Mouse (Mus musculus) kidney, postnatal 36 days (tissue): ENCODE results near the gene Ercc1.

ENCODE experiments used
- DNase-seq, 2 experiments: peaks; one replicate each; pipeline ENCODE4 v3.0.0; 2021 to 2022; ENCODE audit warnings: mixed read lengths in 2 of 2

Ercc1 gene

DNA sequence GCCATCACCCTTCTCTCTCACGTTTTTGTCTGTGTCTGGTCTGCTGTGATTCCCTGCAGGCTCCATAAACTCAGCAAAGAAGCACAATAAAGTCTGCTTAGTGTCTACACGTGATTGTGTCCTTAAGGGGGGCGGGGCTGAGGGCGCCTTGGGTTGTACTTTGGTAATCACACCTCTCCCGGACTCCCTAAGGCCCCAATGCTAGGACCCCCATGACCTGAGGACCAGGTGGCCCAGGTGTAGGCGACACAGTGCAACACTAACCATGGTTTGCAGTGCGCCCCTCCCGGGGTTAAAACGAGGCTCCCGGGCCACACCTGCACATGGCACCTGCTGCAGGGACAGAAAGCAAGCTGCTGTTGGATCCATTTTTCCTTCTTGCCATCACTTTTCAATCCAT is 3.3 kb upstream of the Ercc1 start:
- no peak for DNase-seq

DNA sequence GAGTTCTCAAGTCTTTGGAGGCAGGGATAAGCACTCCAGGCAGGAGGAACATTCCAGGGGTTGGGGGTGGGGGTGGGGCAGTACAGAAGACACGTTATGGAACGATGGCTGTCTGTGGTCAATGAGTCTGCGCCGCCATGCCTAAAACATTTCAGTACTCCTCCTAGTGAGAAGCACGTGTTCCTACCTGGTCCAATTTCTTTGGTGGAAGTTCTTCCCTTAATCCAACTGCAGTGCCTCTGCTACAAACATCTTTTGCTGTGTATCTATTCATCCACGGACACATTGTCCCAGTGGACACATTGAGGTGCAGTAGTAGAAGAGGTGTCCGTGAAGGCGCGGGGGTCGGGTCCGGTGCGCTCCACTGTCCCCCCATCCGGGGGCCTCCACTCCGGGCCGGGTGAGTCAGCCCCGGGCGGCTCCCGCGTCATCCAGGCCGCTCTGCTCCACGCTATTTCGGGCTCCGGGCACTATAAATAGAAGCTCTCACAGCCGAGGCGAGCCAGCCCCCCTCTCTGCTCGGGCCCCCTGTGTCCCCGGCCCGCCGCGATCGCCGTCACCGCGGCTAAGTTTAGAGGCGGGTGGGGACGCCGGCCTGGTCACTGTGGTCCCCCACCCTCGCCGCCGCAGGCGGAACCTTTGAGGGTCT is 2.7 kb upstream of the Ercc1 start:
- DNase-seq = no peak

DNA sequence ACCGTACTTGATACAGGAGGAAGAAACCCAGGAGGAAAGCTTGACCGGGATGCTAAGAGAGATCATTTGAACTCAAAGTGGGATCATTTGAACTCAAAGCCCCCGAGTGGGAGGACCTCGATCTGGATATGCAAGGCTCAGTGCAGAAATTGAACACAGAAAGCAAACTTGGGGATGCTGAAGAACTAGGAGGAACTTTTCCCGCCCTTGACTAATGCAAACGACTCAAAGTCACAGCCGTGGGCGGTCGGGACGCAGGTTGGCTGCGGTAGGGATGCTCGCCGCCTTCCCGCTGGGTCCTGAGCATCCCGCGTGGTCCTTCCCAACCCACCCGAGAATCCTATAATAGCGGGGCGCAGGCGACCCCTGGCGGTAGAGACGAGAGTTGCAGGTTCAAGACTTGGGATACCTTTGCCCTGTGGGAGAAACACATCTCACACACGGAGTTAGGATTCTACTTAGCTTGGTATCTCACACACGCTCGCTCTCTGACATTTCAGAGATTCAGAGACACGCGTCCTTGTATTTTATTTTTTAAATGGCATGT is 2.0 kb upstream of the Ercc1 start:
- DNase-seq = peak; percentile 83 to 92

DNA sequence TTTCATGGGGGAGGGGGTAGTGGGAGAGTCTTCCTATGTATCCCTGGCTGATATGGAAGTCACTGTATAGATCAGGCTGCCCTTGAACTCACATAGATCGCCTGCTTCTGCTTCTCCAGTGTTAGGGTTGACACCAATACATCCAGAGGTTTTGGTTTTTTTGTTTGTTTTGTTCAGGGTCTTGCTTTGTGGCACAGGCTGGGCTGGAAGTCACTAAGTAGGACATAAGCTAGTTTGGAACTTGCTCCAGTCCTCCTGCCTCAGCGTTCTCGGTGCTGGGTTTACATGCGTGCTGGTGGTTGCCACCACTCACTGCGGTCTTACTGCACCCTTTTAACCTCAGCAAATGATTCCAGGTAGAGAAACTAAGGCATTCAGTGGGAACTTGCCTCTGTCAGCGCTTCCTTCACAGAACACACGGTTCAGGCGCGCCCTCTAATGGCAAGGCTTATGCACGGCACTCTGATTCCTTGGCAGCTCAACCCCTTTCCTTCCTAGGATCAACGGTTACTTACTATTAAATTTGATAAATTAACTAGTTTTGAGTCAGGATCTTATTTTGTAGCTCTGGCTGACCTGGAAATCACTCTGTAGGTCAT is 1.3 kb upstream of the Ercc1 start:
- DNase-seq = peak; percentile 74 to 85

DNA sequence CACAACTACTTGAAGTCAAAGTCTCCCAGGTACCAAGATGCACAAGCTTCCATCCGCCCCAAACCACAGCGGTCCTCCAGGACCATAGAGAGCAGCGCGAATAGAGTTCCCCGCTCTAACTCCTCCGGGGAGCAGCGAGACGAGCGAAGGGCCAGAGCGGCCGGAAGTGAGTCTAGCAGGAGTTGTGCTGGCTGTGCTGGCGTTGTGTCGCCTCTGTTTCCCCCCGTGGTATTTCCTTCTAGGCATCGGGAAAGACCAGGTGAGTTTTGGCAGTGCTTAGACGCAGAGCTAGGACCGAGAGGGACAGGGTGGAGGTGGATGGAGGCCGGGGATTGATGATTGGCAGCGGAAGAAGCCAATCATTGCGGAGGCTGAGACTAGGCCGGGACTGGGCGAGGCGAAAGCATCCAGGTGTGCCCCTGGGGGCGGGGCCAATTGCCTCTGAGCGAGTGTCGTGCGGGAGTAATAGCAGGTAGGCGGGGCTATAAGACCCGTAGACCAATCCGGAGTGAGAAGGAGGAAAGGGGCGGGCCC is 427 bp downstream of the Ercc1 start:
- DNase-seq = peak; percentile 99

DNA sequence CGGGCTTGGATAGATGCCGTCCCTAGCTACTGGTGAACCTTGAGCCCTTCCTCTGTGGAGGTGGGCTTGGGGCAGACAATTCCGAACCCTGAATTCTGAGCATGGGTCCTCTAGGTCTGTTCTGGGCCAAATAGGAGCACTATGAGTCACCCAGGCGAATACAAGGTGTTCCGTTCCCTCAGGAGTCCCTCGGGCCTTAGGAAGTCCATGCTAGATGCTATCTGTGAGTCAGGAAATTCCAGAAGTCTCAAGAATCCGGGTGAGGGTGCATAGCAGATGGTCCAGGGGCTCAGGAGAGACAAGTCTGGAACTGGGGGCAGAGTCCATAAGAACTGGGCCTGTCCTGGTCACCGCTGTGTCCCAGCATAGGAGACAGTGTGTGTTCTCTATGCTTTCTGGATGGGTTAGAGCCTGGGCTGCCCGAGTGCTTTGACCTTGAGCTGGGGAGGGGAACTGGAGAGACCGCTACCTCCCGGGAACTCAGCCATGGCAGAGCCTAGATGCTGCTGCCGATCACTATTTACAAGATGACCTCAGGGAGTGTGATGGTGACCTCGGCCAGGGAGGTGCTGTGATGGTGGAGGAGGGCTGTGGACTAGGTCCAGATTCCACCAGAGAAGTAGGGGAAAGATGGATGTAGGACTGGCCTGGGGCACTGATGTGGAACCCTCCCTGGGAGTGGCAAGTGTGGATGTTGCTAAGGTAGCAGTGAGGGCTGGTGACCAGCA is 4.8 kb downstream of the Ercc1 start:
- peak in 1 of 2 experiments; percentile 16 for DNase-seq

DNA sequence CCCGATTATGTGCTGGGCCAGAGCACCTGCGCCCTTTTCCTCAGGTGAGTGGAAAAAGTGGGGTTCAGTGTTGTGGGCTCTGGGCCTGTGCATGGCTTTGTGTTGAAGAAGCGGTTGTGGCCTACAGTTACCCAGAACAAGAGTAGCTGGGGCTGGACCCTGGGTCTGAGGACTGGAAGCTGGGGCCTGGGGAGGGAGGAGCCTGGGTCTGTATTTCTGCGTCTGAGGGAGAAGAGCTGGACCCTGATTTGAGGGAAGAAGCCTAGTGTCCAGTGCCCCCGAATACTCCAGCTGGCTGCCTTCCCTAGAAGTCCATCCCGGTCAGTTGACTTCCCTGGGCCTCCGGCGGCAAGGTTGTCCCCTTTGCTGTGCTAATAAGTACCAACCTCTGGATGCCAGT is 5.6 kb downstream of the Ercc1 start:
- DNase-seq = no peak

DNA sequence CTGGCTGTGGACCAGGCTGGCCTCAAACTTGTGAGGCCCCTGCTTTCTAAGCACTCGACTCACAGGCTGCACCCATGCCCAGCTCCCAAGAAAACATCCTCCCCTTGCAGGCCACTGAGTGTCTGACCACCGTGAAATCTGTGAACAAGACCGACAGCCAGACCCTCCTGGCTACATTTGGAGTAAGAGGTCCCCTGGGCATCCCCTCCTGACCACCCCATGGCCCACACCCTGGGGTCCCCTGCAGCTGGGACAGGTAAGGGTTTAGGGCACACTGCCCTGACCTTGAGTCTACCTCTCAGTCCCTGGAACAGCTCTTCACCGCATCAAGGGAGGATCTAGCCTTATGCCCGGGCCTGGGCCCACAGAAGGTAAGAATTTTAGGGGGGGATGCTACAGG is 10.4 kb downstream of the Ercc1 start:
- no peak for DNase-seq

DNA sequence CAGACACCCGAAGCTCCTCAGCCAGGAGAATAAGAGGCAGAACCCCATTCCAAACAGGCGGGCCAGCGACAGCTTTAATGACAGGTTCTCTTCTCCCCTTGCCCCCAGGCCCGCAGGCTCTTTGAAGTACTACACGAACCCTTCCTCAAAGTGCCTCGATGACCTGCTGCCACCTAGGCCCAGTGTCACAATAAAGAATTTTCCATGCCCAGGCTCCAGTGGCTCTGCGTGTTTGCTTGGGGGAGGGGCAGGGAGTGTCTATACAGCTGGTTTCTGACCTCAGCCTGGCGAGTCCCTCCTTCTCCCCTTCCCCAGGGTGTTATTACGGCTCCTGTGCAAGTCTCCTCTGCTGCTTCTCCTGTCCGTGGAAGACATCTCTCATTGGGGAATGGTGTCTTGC is 11.7 kb downstream of the Ercc1 start:
- no peak for DNase-seq

DNA sequence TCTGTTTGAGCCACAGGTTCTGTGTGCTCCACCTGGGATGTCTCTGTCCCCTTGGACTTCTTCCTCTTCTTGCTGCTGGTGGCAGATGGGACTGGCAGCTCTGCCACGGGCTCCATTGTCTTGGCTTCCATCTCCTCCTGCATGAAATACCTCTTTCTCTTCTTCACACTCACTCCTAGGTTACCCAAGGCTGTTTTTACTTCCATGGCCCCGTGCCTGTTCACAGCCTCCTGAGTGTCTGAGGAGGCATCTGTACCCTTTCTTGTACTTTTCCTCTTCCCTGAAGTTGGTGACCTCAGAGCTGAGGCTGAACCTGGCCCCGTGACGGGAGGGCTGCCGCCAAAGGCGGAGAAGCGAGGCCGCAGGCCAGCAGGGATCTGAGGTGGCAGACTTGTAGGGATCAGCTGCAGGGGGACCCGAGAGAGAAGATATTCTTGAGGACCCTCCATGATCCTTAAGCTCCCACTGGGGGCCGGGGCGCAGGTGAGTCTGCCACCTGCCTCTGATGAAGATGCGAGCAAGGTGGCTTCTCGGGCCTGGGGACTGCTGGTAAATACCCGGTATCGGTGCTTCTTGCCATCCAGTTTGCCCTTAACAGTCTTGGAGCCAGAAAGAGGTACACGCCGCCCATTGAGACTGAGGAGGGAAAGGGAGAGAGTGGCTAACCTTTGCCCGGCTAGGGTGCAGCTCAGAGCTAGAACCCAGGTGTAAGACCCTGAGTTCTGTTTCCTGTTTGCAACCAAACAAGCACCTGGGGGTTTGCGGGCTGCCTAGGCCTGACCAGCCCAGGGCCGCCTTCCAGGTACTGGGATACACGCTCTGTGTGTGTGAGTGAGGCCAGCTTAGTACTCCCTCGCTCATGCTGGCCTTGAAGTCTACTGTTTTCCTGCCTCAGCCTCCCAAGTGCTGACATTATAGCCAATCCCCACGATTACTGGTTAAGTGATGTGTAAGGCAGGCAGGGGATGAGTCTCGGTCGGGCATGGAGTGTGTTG is 13.1 kb downstream of the Ercc1 start:
- DNase-seq = no peak

DNA sequence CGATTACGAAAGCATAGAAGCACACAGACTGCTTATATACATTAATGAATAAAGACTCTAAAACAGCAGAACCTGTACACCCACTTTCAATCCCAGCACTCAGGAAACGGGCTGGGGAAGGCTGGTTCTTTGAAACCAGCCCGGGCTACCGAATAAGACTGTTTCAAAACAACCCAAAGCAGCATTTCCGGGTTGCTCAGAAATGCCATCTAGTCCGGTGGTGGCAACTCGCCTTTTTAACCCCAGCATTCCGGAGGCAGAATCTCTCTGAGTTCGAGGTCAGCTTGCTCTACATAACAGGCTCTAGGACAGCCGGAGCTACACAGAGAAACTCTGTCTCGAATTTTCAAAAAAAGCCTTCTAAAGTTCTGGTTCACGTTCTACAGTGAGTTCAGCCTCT is 14.1 kb downstream of the Ercc1 start:
- no peak for DNase-seq

DNA sequence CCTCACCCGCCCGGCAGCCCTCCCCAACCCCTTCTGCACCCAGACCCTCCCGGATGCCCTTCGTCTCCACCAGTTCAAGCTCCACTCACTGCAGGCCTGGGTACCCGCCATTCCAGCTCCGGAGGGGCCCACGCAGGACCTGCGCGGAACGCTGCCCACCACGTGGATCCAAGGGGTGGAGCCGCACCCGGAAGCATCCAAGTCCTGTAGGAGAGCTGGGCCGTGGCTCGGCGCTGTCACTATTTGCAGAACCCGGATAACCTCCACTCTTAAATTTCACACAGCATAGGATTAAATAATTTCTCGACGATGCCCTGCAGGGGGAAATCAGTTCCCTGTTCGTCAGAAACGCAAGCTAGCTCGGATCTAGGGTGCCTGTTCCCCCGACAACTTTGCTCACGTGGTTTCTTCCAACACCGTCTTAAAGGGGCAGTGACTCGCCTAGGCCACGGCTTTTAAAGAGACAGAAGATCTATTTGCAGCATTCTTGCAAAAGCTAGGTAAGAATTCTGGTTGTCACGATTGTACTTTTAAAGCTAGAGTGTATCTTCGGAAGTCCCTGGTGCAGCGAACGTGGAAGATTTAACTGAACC is 14.8 kb downstream of the Ercc1 start, which contains the start of the genes Cd3eap and Ppp1r13l:
TSS of gene Cd3eap (minus strand) at position 185 of the 593 bp plus-strand sequence.
TSS of gene Ppp1r13l (plus strand) at position 451 of the 593 bp plus-strand sequence.
- peak; percentile 88 to 93 for DNase-seq

DNA sequence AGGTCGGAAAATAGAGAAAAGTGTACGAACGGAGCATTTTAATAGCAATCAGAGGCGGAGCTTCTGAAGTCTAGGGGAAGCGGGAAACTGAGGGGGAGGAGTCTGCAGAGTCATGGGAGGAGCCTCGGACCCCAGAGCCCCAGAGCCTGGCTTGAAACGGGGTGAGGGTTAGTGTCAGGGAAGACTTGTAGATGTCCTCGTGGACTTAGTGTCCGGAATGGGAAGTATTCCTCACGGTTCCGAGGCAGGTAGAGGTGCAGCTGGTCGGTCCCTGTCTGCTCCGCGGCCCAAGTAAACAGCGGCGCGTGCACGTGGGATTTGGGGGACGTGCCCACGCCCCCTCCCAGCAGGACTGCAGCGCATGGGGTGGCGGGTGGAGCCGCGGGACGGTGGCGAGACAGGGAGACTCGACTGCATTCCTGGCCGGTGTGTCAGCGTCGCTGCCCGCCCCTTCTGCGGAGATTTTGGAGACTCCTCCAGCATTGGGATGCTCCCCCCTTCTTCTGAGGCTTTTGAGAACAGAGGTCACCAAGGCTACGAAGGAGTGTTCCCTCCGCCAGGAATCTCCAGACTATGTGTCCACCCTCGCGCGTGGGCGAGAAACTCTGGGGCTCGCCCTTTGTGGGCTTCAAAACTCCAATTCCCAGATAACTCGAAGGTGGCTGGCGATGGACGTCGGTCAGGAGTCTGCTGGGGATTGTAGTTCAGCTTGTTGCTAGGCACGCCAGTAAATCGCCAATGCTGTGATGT is 15.5 kb downstream of the Ercc1 start:
- DNase-seq = peak; percentile 75 to 83

DNA sequence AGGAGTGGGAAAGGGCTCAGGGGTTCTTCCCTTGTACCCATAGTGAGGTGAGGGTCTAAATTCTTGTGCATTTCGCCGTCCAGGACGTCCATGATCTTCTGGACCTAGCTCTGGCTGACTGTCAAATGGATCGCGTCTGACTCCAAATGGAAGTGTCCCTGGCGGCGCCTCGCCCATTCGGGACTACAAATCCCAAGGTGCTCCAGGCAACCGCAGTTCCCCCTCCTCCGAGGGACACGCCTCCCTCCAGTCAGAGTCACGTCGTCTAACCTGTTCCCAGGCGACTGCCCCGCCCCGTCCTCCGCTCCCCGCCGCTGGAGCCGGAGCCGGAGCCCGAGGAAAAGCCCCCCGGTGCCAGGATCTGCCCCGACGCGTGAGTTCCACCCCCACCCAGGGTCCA is 16.4 kb downstream of the Ercc1 start:
- DNase-seq = peak; percentile 96 to 97

DNA sequence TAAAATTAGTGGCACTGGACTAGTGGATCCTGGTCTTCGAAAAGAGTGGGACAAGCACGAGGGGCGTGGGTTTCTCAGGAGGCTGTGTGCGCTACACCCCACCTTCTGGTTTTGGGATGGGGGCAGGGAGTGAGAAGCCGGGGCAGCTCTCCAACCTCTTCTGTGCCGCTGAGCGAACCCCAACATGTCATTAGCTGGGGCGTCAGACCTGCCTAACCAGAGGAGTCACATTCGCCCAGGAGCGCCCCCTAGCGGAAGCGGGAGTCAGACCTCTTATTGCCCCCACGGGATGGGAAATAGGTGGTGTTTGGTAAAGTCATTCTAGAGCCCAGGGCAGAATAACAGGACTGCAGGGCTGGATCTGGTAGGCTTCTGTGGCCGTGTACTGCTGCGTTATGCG is 17.1 kb downstream of the Ercc1 start:
- peak; percentile 72 to 92 for DNase-seq

DNA sequence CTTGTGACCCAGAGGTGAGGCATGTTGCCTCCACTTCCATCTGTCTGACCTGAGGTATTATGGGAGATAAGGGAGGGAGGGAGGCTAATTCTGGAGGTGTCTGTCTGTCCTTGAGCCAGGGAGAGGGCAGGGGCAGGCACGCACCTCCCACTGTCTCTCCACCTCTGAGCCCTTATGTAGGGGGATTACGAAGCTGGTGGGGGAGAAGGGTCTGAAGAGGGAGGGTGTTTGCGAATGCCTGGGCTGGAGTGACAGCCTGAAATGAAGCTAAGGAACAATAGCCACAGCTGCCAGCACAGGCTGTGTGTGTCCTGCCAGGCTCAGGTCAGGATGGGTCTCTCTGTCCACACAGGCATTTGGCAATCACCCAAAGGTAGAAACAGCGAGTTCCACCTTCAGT is 17.7 kb downstream of the Ercc1 start:
- DNase-seq = no peak

DNA sequence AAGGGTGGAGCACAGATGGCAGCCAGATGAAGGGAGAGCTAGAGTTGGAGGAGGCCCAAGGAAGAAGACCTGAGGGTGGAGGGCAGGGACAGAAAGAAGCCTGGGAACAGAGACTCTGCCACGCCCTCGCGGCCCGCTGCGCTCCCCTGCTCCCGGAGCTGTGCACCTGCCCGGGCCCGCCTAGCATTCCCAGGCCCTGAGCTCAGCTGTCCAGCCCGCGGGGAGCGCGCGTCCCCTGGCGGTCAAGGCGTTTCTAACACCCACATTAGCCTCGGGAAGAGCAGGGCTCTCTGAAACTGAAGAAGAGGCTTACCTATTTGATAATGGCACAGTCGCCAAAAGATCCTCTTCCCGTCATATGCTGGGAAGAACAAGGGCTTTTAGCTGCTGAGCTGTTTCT is 19.3 kb downstream of the Ercc1 start:
- DNase-seq = peak; percentile 84 to 93

DNA sequence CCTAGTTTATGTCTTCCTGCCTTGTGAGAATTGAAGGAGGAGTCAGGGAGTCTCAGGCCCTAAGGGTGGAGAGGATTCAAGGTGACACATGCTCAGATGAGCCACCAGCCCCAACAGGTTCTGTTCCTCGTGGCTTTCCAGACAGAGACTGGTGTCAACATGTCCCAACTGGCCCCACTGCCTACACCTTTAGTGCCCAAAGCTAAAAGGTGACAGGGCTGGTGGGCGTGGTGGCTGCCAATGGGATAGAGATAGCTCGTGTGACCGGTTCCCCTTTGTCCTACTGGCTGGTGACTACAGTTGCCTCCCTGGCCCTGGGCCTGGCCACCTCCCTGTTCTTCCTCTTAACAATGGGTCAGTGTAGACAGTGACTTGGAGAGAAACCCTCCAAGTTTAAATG is 20.8 kb downstream of the Ercc1 start:
- no peak for DNase-seq

DNA sequence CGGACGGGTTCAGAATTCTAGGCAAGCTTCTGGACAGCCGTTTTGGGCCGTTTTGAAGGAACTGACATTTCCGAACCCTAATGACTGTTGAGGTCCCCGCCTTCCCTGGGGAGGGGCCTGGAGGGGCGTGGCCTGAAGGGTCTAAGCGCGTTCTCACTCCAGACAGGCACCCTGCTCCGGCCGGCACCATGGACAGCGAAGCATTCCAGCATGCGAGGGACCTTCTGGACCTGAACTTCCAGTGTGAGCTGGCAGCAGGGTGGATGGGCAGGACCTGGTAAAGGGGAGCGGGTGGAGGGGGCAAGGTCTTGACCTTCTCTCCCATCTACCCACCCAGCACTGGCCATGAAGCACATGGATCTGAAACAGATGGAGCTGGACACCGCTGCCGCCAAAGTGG is 23.8 kb downstream of the Ercc1 start:
- DNase-seq = peak; percentile 56 to 86

DNA sequence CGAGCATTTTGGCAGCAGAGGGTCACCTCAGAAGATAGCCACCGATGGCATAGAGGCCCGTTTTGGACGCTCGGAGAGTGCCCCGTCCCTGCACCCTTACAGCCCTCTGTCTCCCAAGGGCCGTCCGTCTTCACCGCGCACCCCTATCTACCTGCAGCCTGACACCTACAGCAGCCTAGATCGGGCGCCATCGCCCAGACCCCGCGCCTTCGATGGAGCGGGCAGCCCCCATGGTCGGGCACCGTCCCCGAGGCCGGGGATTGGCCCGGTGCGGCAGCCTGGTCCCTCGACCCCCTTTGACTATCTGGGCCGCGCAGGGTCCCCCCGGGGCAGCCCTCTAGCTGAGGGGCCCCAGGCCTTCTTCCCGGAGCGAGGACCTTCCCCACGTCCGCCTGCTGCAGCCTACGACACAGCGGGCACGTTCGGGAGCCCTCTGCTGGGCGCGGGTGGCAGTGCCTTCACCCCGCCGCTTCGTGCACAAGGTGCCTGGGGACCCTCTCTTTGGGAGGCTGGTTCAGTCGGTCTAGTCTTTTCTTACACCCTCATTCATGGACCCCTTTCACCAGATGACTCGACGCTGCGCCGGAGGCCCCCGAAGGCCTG is 25.3 kb downstream of the Ercc1 start:
- DNase-seq = peak; percentile 47 to 83

DNA sequence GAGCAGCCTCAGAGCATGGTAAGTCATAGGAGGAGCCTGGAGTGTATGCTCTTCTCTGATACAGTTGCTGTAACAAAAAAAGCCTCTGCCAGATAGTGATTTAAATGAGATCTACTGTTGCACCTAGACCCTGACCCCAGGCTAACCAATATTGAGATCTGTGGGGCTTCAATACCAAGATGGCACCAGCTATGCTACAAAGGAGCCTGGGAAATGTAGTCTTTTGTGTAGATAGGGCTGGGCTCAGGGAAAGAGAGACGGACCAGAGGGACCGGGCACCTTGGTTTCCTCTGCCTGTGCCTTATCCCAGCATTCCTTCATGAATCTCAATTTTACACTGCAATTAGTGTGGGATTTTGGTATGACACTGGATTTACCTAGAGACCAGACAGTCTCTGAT is 28.8 kb downstream of the Ercc1 start:
- DNase-seq = no peak
